Mouse (Mus musculus) mouse embryonic stem cell (cell line): ENCODE results near the gene Cd3eap.

ENCODE experiments used
- in situ Hi-C, 2 experiments: fragments of 300-500 bp; cut with MboI; formaldehyde crosslinking; loops; 1 replicate in 1 of 2; 3 replicates in 1 of 2; pipeline ENCODE4 v1.14.3; 2019 to 2020; ENCODE audit warnings: low sequenced_read_pairs in 2 of 2, low pct_unique_long_range_greater_than_20kb in 1 of 2, mixed read lengths in 1 of 2; ENCODE audit not compliant: unreplicated experiment in 1 of 2

The Cd3eap gene

GRCm38 (mm10) chr7:19341761-19342409 is 17.4 kb downstream of the Cd3eap start:
- in situ Hi-C loops, result no loop called here

GRCm38 (mm10) chr7:19341250-19341649 is 18.0 kb downstream of the Cd3eap start:
- in situ Hi-C loops, result no loop called here

- in situ Hi-C loops, result no loop called here
Measured at GRCm38 (mm10) chr7:19338596-19338995, 20.7 kb downstream of the Cd3eap start.

GRCm38 (mm10) chr7:19338060-19338459 is 21.2 kb downstream of the Cd3eap start:
- in situ Hi-C loops, result no loop called here

GRCm38 (mm10) chr7:19337122-19337521 is 22.2 kb downstream of the Cd3eap start:
- in situ Hi-C loops, result no loop called here

- in situ Hi-C loops, result no loop called here
Measured at GRCm38 (mm10) chr7:19335583-19335982, 23.7 kb downstream of the Cd3eap start.

GRCm38 (mm10) chr7:19332709-19333352 is 26.5 kb downstream of the Cd3eap start:
- in situ Hi-C loops, result no loop called here

GRCm38 (mm10) chr7:19331910-19332309 is 27.4 kb downstream of the Cd3eap start:
- in situ Hi-C loops, result no loop called here

GRCm38 (mm10) chr7:19328425-19328824 is 30.9 kb downstream of the Cd3eap start:
- in situ Hi-C loops, result no loop called here

GRCm38 (mm10) chr7:19327782-19328181 is 31.5 kb downstream of the Cd3eap start:
- in situ Hi-C loops, result no loop called here

- in situ Hi-C loops, result no loop called here
Measured at GRCm38 (mm10) chr7:19327128-19327527, 32.2 kb downstream of the Cd3eap start.

GRCm38 (mm10) chr7:19326359-19326758 is 32.9 kb downstream of the Cd3eap start:
- in situ Hi-C loops, result no loop called here

- in situ Hi-C loops, result no loop called here
Measured at GRCm38 (mm10) chr7:19325262-19326199, 33.8 kb downstream of the Cd3eap start.

- in situ Hi-C loops, result no loop called here
Measured at GRCm38 (mm10) chr7:19324221-19324620, 35.1 kb downstream of the Cd3eap start.

GRCm38 (mm10) chr7:19322489-19322888 is 36.8 kb downstream of the Cd3eap start:
- in situ Hi-C loops, result no loop called here

GRCm38 (mm10) chr7:19321464-19321863 is 37.8 kb downstream of the Cd3eap start:
- in situ Hi-C loops, result no loop called here

GRCm38 (mm10) chr7:19320637-19321036 is 38.6 kb downstream of the Cd3eap start:
- in situ Hi-C loops, result no loop called here

GRCm38 (mm10) chr7:19319906-19320305 is 39.4 kb downstream of the Cd3eap start:
- in situ Hi-C loops, result no loop called here

GRCm38 (mm10) chr7:19319458-19319857 is 39.8 kb downstream of the Cd3eap start:
- in situ Hi-C loops, result no loop called here
